Mouse (Mus musculus): ENCODE measurements around the gene Col6a6. TPM values are rescaled to one million over a fixed set of nuclear protein-coding genes. Genes with fewer than 3 reads are reported as not detected.

Gene Col6a6
- polyA plus RNA-seq, 1 experiment from 2014 or later = 1.9 TPM

GRCm38 (mm10) chr9:105754256-105754655 lies 73.7 kb downstream of the Col6a6 start:
- Histone ChIP-seq H3K36me3 (ENCODE audit: control insufficient read depth, insufficient read depth, low read length) (no peaks in the 10 kb centered on the region), H3K27me3 (ENCODE audit: control insufficient read depth, insufficient read depth, low read length) (no peaks in the 10 kb centered on the region), H3K9ac (replicated peaks; ENCODE audit: low read depth, low read length) (no peak overlapping the region), H3K4me2 (replicated peaks; ENCODE audit: low read depth, low read length) (no peak overlapping the region), H3K4me1 (ENCODE audit: control insufficient read depth, insufficient read depth, low read length) (no peaks in the 10 kb centered on the region), H3K4me3 (ENCODE audit: low read depth, low read length) (no peak overlapping the region), H3K9me3 (ENCODE audit: control insufficient read depth, low read depth, low read length) (no peaks in the 10 kb centered on the region), H3K27ac (ENCODE audit: low read length) (no peak overlapping the region)
- ATAC-seq (ENCODE audit: insufficient number of reproducible peaks, insufficient read depth, low FRiP score, low read depth) = no peak
- WGBS = 34% methylated on average over 1 of the region's 1 CpGs

- Histone ChIP-seq H3K4me2 (replicated peaks; ENCODE audit: low read depth, low read length) (no peak overlapping the region), H3K27me3 (ENCODE audit: control insufficient read depth, insufficient read depth, low read length) (no peaks in the 10 kb centered on the region), H3K36me3 (ENCODE audit: control insufficient read depth, insufficient read depth, low read length) (no peaks in the 10 kb centered on the region), H3K9me3 (ENCODE audit: control insufficient read depth, low read depth, low read length) (no peaks in the 10 kb centered on the region), H3K4me1 (ENCODE audit: control insufficient read depth, insufficient read depth, low read length) (no peaks in the 10 kb centered on the region), H3K27ac (ENCODE audit: low read length) (no peak overlapping the region), H3K4me3 (ENCODE audit: low read depth, low read length) (no peak overlapping the region), H3K9ac (replicated peaks; ENCODE audit: low read depth, low read length) (no peak overlapping the region)
- 84% methylated on average over 3 of the region's 3 CpGs for WGBS
- no peak for ATAC-seq (ENCODE audit: insufficient number of reproducible peaks, insufficient read depth, low FRiP score, low read depth)
Measured at GRCm38 (mm10) chr9:105745861-105746260, 82.1 kb downstream of the Col6a6 start.

GRCm38 (mm10) chr9:105740413-105740812 lies 87.5 kb downstream of the Col6a6 start:
- H3K4me1 ChIP-seq (ENCODE audit: control insufficient read depth, insufficient read depth, low read length) = no peaks in the 10 kb centered on the region
- no peak overlapping the region for H3K27ac ChIP-seq (ENCODE audit: low read length)
- 79% methylated on average over 2 of the region's 2 CpGs for WGBS
- H3K4me3 ChIP-seq (ENCODE audit: low read depth, low read length) = no peak overlapping the region
- no peak overlapping the region for H3K4me2 ChIP-seq (replicated peaks; ENCODE audit: low read depth, low read length)
- no peaks in the 10 kb centered on the region for H3K36me3 ChIP-seq (ENCODE audit: control insufficient read depth, insufficient read depth, low read length)
- no peaks in the 10 kb centered on the region for H3K9me3 ChIP-seq (ENCODE audit: control insufficient read depth, low read depth, low read length)
- H3K27me3 ChIP-seq (ENCODE audit: control insufficient read depth, insufficient read depth, low read length) = no peaks in the 10 kb centered on the region
- no peak for ATAC-seq (ENCODE audit: insufficient number of reproducible peaks, insufficient read depth, low FRiP score, low read depth)
- H3K9ac ChIP-seq (replicated peaks; ENCODE audit: low read depth, low read length) = no peak overlapping the region

GRCm38 (mm10) chr9:105739446-105739845 lies 88.5 kb downstream of the Col6a6 start:
- Histone ChIP-seq H3K27ac (ENCODE audit: low read length) (no peak overlapping the region), H3K9ac (replicated peaks; ENCODE audit: low read depth, low read length) (no peak overlapping the region), H3K4me2 (replicated peaks; ENCODE audit: low read depth, low read length) (no peak overlapping the region), H3K4me3 (ENCODE audit: low read depth, low read length) (no peak overlapping the region), H3K4me1 (ENCODE audit: control insufficient read depth, insufficient read depth, low read length) (no peaks in the 10 kb centered on the region), H3K36me3 (ENCODE audit: control insufficient read depth, insufficient read depth, low read length) (no peaks in the 10 kb centered on the region), H3K9me3 (ENCODE audit: control insufficient read depth, low read depth, low read length) (no peaks in the 10 kb centered on the region), H3K27me3 (ENCODE audit: control insufficient read depth, insufficient read depth, low read length) (no peaks in the 10 kb centered on the region)
- 83% methylated on average over 9 of the region's 9 CpGs for WGBS
- ATAC-seq (ENCODE audit: insufficient number of reproducible peaks, insufficient read depth, low FRiP score, low read depth) = no peak

- Histone ChIP-seq H3K36me3 (ENCODE audit: control insufficient read depth, insufficient read depth, low read length) (no peaks in the 10 kb centered on the region), H3K27me3 (ENCODE audit: control insufficient read depth, insufficient read depth, low read length) (no peaks in the 10 kb centered on the region), H3K4me2 (replicated peaks; ENCODE audit: low read depth, low read length) (no peak overlapping the region), H3K9me3 (ENCODE audit: control insufficient read depth, low read depth, low read length) (no peaks in the 10 kb centered on the region), H3K4me1 (ENCODE audit: control insufficient read depth, insufficient read depth, low read length) (no peaks in the 10 kb centered on the region), H3K9ac (replicated peaks; ENCODE audit: low read depth, low read length) (no peak overlapping the region), H3K27ac (ENCODE audit: low read length) (no peak overlapping the region), H3K4me3 (ENCODE audit: low read depth, low read length) (no peak overlapping the region)
- WGBS = 42% methylated on average over 8 of the region's 8 CpGs
- peak; percentile 49; the same call in 1 of the 2 replicates for ATAC-seq (ENCODE audit: insufficient number of reproducible peaks, insufficient read depth, low FRiP score, low read depth)
Measured at GRCm38 (mm10) chr9:105737448-105737847, 90.5 kb downstream of the Col6a6 start.

- no peak for ATAC-seq (ENCODE audit: insufficient number of reproducible peaks, insufficient read depth, low FRiP score, low read depth)
- no peaks in the 10 kb centered on the region for H3K36me3 ChIP-seq (ENCODE audit: control insufficient read depth, insufficient read depth, low read length)
- no peaks in the 10 kb centered on the region for H3K9me3 ChIP-seq (ENCODE audit: control insufficient read depth, low read depth, low read length)
- no peak overlapping the region for H3K27ac ChIP-seq (ENCODE audit: low read length)
- H3K27me3 ChIP-seq (ENCODE audit: control insufficient read depth, insufficient read depth, low read length) = no peaks in the 10 kb centered on the region
- no peak overlapping the region for H3K9ac ChIP-seq (replicated peaks; ENCODE audit: low read depth, low read length)
- H3K4me1 ChIP-seq (ENCODE audit: control insufficient read depth, insufficient read depth, low read length) = no peaks in the 10 kb centered on the region
- no peak overlapping the region for H3K4me3 ChIP-seq (ENCODE audit: low read depth, low read length)
- 86% methylated on average over 5 of the region's 5 CpGs for WGBS
- H3K4me2 ChIP-seq (replicated peaks; ENCODE audit: low read depth, low read length) = no peak overlapping the region
Measured at GRCm38 (mm10) chr9:105735195-105735594, 92.8 kb downstream of the Col6a6 start.

GRCm38 (mm10) chr9:105734651-105735050 lies 93.3 kb downstream of the Col6a6 start:
- ATAC-seq (ENCODE audit: insufficient number of reproducible peaks, insufficient read depth, low FRiP score, low read depth) = no peak
- Histone ChIP-seq H3K27me3 (ENCODE audit: control insufficient read depth, insufficient read depth, low read length) (no peaks in the 10 kb centered on the region), H3K4me1 (ENCODE audit: control insufficient read depth, insufficient read depth, low read length) (no peaks in the 10 kb centered on the region), H3K4me3 (ENCODE audit: low read depth, low read length) (no peak overlapping the region), H3K9me3 (ENCODE audit: control insufficient read depth, low read depth, low read length) (no peaks in the 10 kb centered on the region), H3K27ac (ENCODE audit: low read length) (no peak overlapping the region), H3K9ac (replicated peaks; ENCODE audit: low read depth, low read length) (no peak overlapping the region), H3K4me2 (replicated peaks; ENCODE audit: low read depth, low read length) (no peak overlapping the region), H3K36me3 (ENCODE audit: control insufficient read depth, insufficient read depth, low read length) (no peaks in the 10 kb centered on the region)
- 66% methylated on average over 2 of the region's 2 CpGs for WGBS

GRCm38 (mm10) chr9:105731976-105732375 lies 96.0 kb downstream of the Col6a6 start:
- Histone ChIP-seq H3K27me3 (ENCODE audit: control insufficient read depth, insufficient read depth, low read length) (no peaks in the 10 kb centered on the region), H3K9me3 (ENCODE audit: control insufficient read depth, low read depth, low read length) (no peaks in the 10 kb centered on the region), H3K4me3 (ENCODE audit: low read depth, low read length) (no peak overlapping the region), H3K9ac (replicated peaks; ENCODE audit: low read depth, low read length) (no peak overlapping the region), H3K27ac (ENCODE audit: low read length) (no peak overlapping the region), H3K4me2 (replicated peaks; ENCODE audit: low read depth, low read length) (no peak overlapping the region), H3K36me3 (ENCODE audit: control insufficient read depth, insufficient read depth, low read length) (no peaks in the 10 kb centered on the region), H3K4me1 (ENCODE audit: control insufficient read depth, insufficient read depth, low read length) (no peaks in the 10 kb centered on the region)
- no peak for ATAC-seq (ENCODE audit: insufficient number of reproducible peaks, insufficient read depth, low FRiP score, low read depth)
- 51% methylated on average over 7 of the region's 7 CpGs for WGBS

GRCm38 (mm10) chr9:105720430-105720829 lies 107.5 kb downstream of the Col6a6 start:
- H3K4me1 ChIP-seq (ENCODE audit: control insufficient read depth, insufficient read depth, low read length) = no peaks in the 10 kb centered on the region
- H3K9ac ChIP-seq (replicated peaks; ENCODE audit: low read depth, low read length) = no peak overlapping the region
- ATAC-seq (ENCODE audit: insufficient number of reproducible peaks, insufficient read depth, low FRiP score, low read depth) = no peak
- WGBS = 79% methylated on average over 4 of the region's 4 CpGs
- H3K27ac ChIP-seq (ENCODE audit: low read length) = no peak overlapping the region
- no peaks in the 10 kb centered on the region for H3K27me3 ChIP-seq (ENCODE audit: control insufficient read depth, insufficient read depth, low read length)
- H3K4me3 ChIP-seq (ENCODE audit: low read depth, low read length) = no peak overlapping the region
- H3K4me2 ChIP-seq (replicated peaks; ENCODE audit: low read depth, low read length) = no peak overlapping the region
- H3K9me3 ChIP-seq (ENCODE audit: control insufficient read depth, low read depth, low read length) = no peaks in the 10 kb centered on the region
- H3K36me3 ChIP-seq (ENCODE audit: control insufficient read depth, insufficient read depth, low read length) = no peaks in the 10 kb centered on the region

All from stomach, embryonic 14.5 days (tissue).